Mouse (Mus musculus): Measurements from ENCODE around the gene Krt14. TPM values are rescaled to one million over a fixed set of nuclear protein-coding genes. Genes with fewer than 3 reads are reported as not detected.

Gene Krt14
- polyA plus RNA-seq, 1 experiment from 2014 or later, result 0.22 TPM

GRCm38 (mm10) chr11:100157331-100157730 lies 50.0 kb downstream of the Krt14 start:
- Histone ChIP-seq H3K27ac (no peak overlapping the region), H3K27me3 (no peaks in the 10 kb centered on the region), H3K36me3 (no peaks in the 10 kb centered on the region), H3K9ac (replicated peaks) (no peak overlapping the region), H3K4me1 (replicated peaks) (no peaks in the 10 kb centered on the region), H3K4me3 (replicated peaks) (no peak overlapping the region), H3K9me3 (no peaks in the 10 kb centered on the region), H3K4me2 (replicated peaks) (no peak overlapping the region)
- ATAC-seq, result no peak
- 84% methylated on average over 3 of the region's 3 CpGs for WGBS

- Histone ChIP-seq H3K4me1 (replicated peaks) (no peaks in the 10 kb centered on the region), H3K27ac (no peak overlapping the region), H3K4me3 (replicated peaks) (no peak overlapping the region), H3K9ac (replicated peaks) (no peak overlapping the region), H3K9me3 (no peaks in the 10 kb centered on the region), H3K4me2 (replicated peaks) (no peak overlapping the region), H3K36me3 (no peaks in the 10 kb centered on the region), H3K27me3 (no peaks in the 10 kb centered on the region)
- WGBS, result 79% methylated on average over 8 of the region's 8 CpGs
- ATAC-seq, result no peak
Observed at GRCm38 (mm10) chr11:100155497-100156255, 51.7 kb downstream of the Krt14 start.

Other genes with a start within 250 kb of the Krt14 start
- not detected in 2 replicates for gene Krtap29-1, start 228.5 kb downstream of the Krt14 start, polyA plus RNA-seq (2015; fragmentation: Nextera tagmentation; extraction: Ambion mirVana)
- not detected in 2 replicates for gene Krtap16-1, start 221.0 kb downstream of the Krt14 start, polyA plus RNA-seq (2015; fragmentation: Nextera tagmentation; extraction: Ambion mirVana)
- 0.28 and 0.37 TPM in 2 replicates for gene Krtap17-1, start 213.6 kb downstream of the Krt14 start, polyA plus RNA-seq (2015; fragmentation: Nextera tagmentation; extraction: Ambion mirVana)
- gene Krt33a, start 191.3 kb downstream of the Krt14 start, polyA plus RNA-seq (2015; fragmentation: Nextera tagmentation; extraction: Ambion mirVana), result not detected in 2 replicates
- gene Krt33b, start 177.7 kb downstream of the Krt14 start, polyA plus RNA-seq (2015; fragmentation: Nextera tagmentation; extraction: Ambion mirVana), result not detected in 2 replicates
- not detected in 2 replicates for gene Krt34, start 166.0 kb downstream of the Krt14 start, polyA plus RNA-seq (2015; fragmentation: Nextera tagmentation; extraction: Ambion mirVana)
- gene Krt31, start 157.0 kb downstream of the Krt14 start, polyA plus RNA-seq (2015; fragmentation: Nextera tagmentation; extraction: Ambion mirVana), result not detected in 2 replicates
- gene Krt32, start 119.3 kb downstream of the Krt14 start, polyA plus RNA-seq (2015; fragmentation: Nextera tagmentation; extraction: Ambion mirVana), result not detected in 2 replicates
- not detected in 2 replicates for gene Krt35, start 111.3 kb downstream of the Krt14 start, polyA plus RNA-seq (2015; fragmentation: Nextera tagmentation; extraction: Ambion mirVana)
- not detected in 2 replicates for gene Krt36, start 101.9 kb downstream of the Krt14 start, polyA plus RNA-seq (2015; fragmentation: Nextera tagmentation; extraction: Ambion mirVana)
- 0.22 TPM in 1 of 2 replicates, not detected in the other for gene Krt13, start 86.0 kb downstream of the Krt14 start, polyA plus RNA-seq (2015; fragmentation: Nextera tagmentation; extraction: Ambion mirVana)
- gene Krt15, start 71.6 kb downstream of the Krt14 start, polyA plus RNA-seq (2015; fragmentation: Nextera tagmentation; extraction: Ambion mirVana), result 0.41 and 0.98 TPM in 2 replicates
- 0.86 and 1.4 TPM in 2 replicates for gene Krt19, start 58.9 kb downstream of the Krt14 start, polyA plus RNA-seq (2015; fragmentation: Nextera tagmentation; extraction: Ambion mirVana)
- not detected in 2 replicates for gene Krt9, start 14.3 kb downstream of the Krt14 start, polyA plus RNA-seq (2015; fragmentation: Nextera tagmentation; extraction: Ambion mirVana)
- gene Krt16, start 41.4 kb upstream of the Krt14 start, polyA plus RNA-seq (2015; fragmentation: Nextera tagmentation; extraction: Ambion mirVana), result not detected in 2 replicates
- not detected in 2 replicates for gene Krt17, start 53.5 kb upstream of the Krt14 start, polyA plus RNA-seq (2015; fragmentation: Nextera tagmentation; extraction: Ambion mirVana)
- not detected in 2 replicates for gene Krt42, start 62.3 kb upstream of the Krt14 start, polyA plus RNA-seq (2015; fragmentation: Nextera tagmentation; extraction: Ambion mirVana)
- gene Eif1, start 112.3 kb upstream of the Krt14 start, polyA plus RNA-seq (2015; fragmentation: Nextera tagmentation; extraction: Ambion mirVana), result 1,443 and 1,564 TPM in 2 replicates
- gene Gast, start 126.9 kb upstream of the Krt14 start, polyA plus RNA-seq (2015; fragmentation: Nextera tagmentation; extraction: Ambion mirVana), result 1.2 and 2.5 TPM in 2 replicates
- 137 and 168 TPM in 2 replicates for gene Hap1, start 148.6 kb upstream of the Krt14 start, polyA plus RNA-seq (2015; fragmentation: Nextera tagmentation; extraction: Ambion mirVana)
- gene Jup, start 190.2 kb upstream of the Krt14 start, polyA plus RNA-seq (2015; fragmentation: Nextera tagmentation; extraction: Ambion mirVana), result 69.2 and 70.5 TPM in 2 replicates
- 13.7 and 16.8 TPM in 2 replicates for gene P3h4, start 207.3 kb upstream of the Krt14 start, polyA plus RNA-seq (2015; fragmentation: Nextera tagmentation; extraction: Ambion mirVana)
- 16.4 and 19.9 TPM in 2 replicates for gene Fkbp10, start 208.1 kb upstream of the Krt14 start, polyA plus RNA-seq (2015; fragmentation: Nextera tagmentation; extraction: Ambion mirVana)
- gene Nt5c3b, start 234.3 kb upstream of the Krt14 start, polyA plus RNA-seq (2015; fragmentation: Nextera tagmentation; extraction: Ambion mirVana), result 99.3 and 101 TPM in 2 replicates
- 0.85 and 1.2 TPM in 2 replicates for gene Klhl10, start 234.4 kb upstream of the Krt14 start, polyA plus RNA-seq (2015; fragmentation: Nextera tagmentation; extraction: Ambion mirVana)